Mouse (Mus musculus) brain, embryonic 14.5 days (tissue): Measurements from ENCODE around the gene Rhd.

ENCODE experiments used
- CTCF ChIP-seq: fragments of 200-500 bp; IDR thresholded peaks from 2 replicates; pipeline ENCODE4 v1.5.1; 2012; ENCODE audit warnings: inconsistent platforms, mild to moderate bottlenecking, moderate library complexity, borderline replicate concordance; ENCODE audit not compliant: insufficient read depth, insufficient read length; ENCODE audit errors: extremely low read depth
- POLR2A ChIP-seq: fragments of 200-500 bp; IDR thresholded peaks from 2 replicates; pipeline ENCODE4 v1.6.1; 2012; ENCODE audit warnings: mild to moderate bottlenecking, inconsistent platforms, borderline replicate concordance; ENCODE audit not compliant: poor library complexity, insufficient read depth, insufficient read length, severe bottlenecking; ENCODE audit errors: extremely low read depth

DNA sequence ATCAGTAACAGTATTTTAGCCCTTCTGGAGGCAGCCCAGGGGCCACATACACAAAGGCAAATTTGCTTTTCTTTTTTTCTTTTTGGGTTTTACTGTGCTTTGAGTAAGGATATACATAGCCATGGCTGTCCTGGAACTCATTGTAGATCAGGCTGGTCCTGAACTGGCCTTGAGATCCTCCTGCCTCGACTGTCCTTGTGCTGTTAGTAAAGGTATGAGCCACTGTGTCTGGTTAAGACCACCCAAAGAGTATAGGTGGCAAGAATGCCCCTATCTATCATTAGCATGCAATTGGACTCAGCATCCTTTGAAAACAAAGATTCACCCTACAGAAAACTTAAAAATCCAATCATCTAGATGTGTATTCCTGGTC, 64.1 kb downstream of the Rhd start:
- TF ChIP-seq CTCF (no peak), POLR2A (no peak)
